Mouse (Mus musculus) G1E (cell line): Measurements from ENCODE around the gene Fam50b.

Experiments
- CTCF ChIP-seq: IDR thresholded peaks from 2 replicates; pipeline ENCODE4 v1.5.1; 2012; ENCODE audit warnings: low read depth, low read length, inconsistent platforms, mixed read lengths
- GATA1 ChIP-seq: IDR thresholded peaks from 2 replicates; pipeline ENCODE4 v1.6.1; 2012; ENCODE audit warnings: borderline replicate concordance, low read length, inconsistent platforms, mixed read lengths
- GATA2 ChIP-seq: IDR thresholded peaks from 2 replicates; pipeline ENCODE4 v1.6.1; 2012; ENCODE audit warnings: low read depth, low read length, inconsistent platforms, borderline replicate concordance
- POLR2AphosphoS5 ChIP-seq: IDR thresholded peaks from 2 replicates; pipeline ENCODE4 v1.6.1; 2012; ENCODE audit warnings: low read depth, low read length, inconsistent platforms; ENCODE audit not compliant: insufficient replicate concordance
- TAL1 ChIP-seq: conservative IDR thresholded peaks from 2 replicates; pipeline ENCODE4 v1.6.1; 2012; ENCODE audit warnings: low read depth, low read length, inconsistent platforms, mixed read lengths

DNA sequence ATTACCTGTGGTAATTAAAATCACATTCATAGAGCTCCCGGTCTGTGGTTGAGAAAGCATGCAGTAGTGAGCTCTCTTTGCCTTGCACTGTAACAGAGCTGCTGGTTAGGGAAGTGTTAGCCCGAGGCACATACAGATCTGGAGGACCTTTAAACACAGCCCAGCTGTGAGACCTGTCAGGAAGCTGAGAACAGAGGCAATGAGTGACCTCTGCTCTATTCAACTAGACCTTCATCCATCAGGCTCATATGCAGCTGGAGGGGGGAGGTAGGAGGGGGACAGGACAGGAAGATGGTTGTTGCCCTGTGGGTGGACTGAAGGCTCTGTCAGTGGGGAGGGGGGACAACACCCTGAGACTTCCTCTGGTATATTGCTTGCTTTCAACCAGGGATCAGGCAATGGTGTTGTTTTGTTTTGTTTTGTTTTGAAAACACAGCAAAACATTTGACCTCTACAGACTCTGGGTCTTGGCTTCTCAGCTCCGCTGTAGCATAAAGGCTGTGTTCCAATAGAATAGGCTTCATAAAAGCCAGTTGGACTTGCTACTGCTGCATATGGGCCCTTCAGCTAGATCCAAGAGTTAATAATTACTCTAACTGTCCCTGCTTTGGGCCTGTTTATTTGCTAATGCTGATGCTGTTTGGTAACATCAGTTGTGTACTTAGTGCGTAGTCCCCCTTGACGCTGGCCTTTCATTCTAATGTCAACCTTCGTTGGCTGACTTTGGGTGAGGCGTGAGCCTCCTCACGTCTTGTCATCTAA is 9.6 kb upstream of the Fam50b start:
- TF ChIP-seq CTCF: no peak
- no peak for TF ChIP-seq TAL1
- no peak for TF ChIP-seq POLR2AphosphoS5
- TF ChIP-seq GATA2: no peak
- no peak for TF ChIP-seq GATA1
